Mouse (Mus musculus) left cerebral cortex, postnatal 10 days (tissue): ENCODE measurements at regions not wholly inside any gene's neighbourhood (a gene's known extent, or its start where the extent isn't known, plus 50 kb on each side); places are given as distances from the start of the nearest gene placed in this dataset.

Experiments used
- DNase-seq, 2 experiments: peaks; one replicate each; pipeline ENCODE4 v3.0.0; 2021 to 2022; ENCODE audit warnings: low spot score in 2 of 2, mixed read lengths in 1 of 2; ENCODE audit errors: extremely low spot score in 1 of 2
- intact Hi-C: fragments of 180-260 bp; cut with DNase I; formaldehyde crosslinking; loops from one replicate; pipeline ENCODE4 v1.15.1; 2025

DNA sequence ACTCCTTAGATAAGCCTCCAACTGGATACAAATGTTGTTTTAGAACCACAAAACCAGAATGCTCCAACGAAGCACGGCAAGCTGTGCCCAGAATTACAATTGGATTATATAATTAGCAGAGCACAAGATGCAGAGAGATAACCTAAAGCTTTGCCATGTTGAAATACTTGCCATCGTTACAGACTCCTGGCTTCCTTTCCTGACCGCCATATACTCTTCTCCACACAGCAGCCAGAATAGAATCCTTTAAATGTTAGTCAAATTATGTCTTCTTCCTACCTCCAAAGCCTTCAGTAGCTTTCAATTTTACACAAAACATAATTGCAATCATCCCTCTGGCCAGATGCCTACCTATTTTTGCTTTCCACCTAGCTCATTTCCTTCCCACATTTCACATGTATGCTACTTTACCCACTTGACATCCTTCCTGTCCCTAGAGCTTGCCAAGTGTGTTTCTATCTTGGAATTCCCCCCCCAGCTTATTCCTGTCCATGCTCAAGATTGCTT is 52.8 kb upstream of the G2e3 start:
- intact Hi-C loops, result no loop called here
- DNase-seq, result peak in 1 of 2 experiments; percentile 27

- no peak for DNase-seq
- intact Hi-C loops, result loop anchor here (10.0 kb wide), 1 partner anchor 84 kb away; no protein-coding TSS in a partner anchor
Observed at GRCm38 (mm10) chr12:51278358-51278757, 69.5 kb upstream of the G2e3 start.

GRCm38 (mm10) chr12:51275818-51276538 is 71.9 kb upstream of the G2e3 start:
- peak in 1 of 2 experiments; percentile 66 for DNase-seq

GRCm38 (mm10) chr12:51273486-51273885 is 74.4 kb upstream of the G2e3 start:
- DNase-seq, result no peak
- intact Hi-C loops, result loop anchor here (10.0 kb wide), 1 partner anchor 79 kb away; no protein-coding TSS in a partner anchor

More at GRCm38 (mm10) chr12:51275818-51276538, 71.9 kb upstream of the G2e3 start:
- intact Hi-C loops, result loop anchor here (10.0 kb wide), 1 partner anchor 81 kb away; no protein-coding TSS in a partner anchor

GRCm38 (mm10) chr12:51242839-51243238 is 105.0 kb upstream of the G2e3 start:
- no peak for DNase-seq
- intact Hi-C loops, result no loop called here

GRCm38 (mm10) chr12:51241131-51241781 is 106.6 kb upstream of the G2e3 start:
- intact Hi-C loops, result no loop called here
- DNase-seq, result peak in 1 of 2 experiments; percentile 51

- intact Hi-C loops, result no loop called here
- no peak for DNase-seq
Observed at GRCm38 (mm10) chr12:51211691-51212090, 136.2 kb upstream of the G2e3 start.

- intact Hi-C loops, result loop anchor here (10.0 kb wide), 1 partner anchor 79 kb away; no protein-coding TSS in a partner anchor
- DNase-seq, result no peak
Observed at GRCm38 (mm10) chr12:51196289-51196688, 151.6 kb upstream of the G2e3 start.

GRCm38 (mm10) chr12:51195136-51195535 is 152.7 kb upstream of the G2e3 start:
- intact Hi-C loops, result loop anchor here (10.0 kb wide), 1 partner anchor 80 kb away; no protein-coding TSS in a partner anchor
- DNase-seq, result no peak

DNA sequence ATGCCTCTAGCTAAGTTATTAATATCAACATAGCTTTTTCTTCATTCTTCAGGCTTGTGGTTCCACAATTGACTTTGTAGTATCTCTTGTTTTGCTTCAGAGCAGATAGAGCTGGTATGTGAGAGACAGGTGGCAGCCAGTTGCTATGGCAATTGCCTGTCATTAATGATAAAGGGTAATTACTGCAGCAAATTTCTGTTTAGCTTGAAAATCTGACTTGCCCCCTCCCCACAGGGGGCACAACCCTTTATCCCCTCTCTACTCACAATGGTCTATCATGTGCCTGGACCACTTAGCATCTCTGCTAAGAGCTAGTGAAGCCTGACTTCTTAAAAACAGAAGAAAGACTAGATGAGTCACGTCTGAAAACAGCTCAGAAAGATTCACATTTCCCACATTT is 157.1 kb upstream of the G2e3 start:
- intact Hi-C loops, result loop anchor here (10.0 kb wide), 1 partner anchor 84 kb away; no protein-coding TSS in a partner anchor
- no peak for DNase-seq

- intact Hi-C loops, result loop anchor here (10.0 kb wide), 1 partner anchor 85 kb away; no protein-coding TSS in a partner anchor
- DNase-seq, result no peak
Observed at GRCm38 (mm10) chr12:51190186-51190585, 157.7 kb upstream of the G2e3 start.

GRCm38 (mm10) chr12:51188229-51188628 is 159.6 kb upstream of the G2e3 start:
- peak in 1 of 2 experiments; percentile 83 for DNase-seq
- intact Hi-C loops, result loop anchor here (5.0 to 10.0 kb wide), 6 partner anchors 126 to 1816 kb away; no protein-coding TSS in a partner anchor

- intact Hi-C loops, result loop anchor here (5.0 to 10.0 kb wide), 6 partner anchors 125 to 1815 kb away; no protein-coding TSS in a partner anchor
- DNase-seq, result no peak
Observed at GRCm38 (mm10) chr12:51187726-51188125, 160.1 kb upstream of the G2e3 start.

DNA sequence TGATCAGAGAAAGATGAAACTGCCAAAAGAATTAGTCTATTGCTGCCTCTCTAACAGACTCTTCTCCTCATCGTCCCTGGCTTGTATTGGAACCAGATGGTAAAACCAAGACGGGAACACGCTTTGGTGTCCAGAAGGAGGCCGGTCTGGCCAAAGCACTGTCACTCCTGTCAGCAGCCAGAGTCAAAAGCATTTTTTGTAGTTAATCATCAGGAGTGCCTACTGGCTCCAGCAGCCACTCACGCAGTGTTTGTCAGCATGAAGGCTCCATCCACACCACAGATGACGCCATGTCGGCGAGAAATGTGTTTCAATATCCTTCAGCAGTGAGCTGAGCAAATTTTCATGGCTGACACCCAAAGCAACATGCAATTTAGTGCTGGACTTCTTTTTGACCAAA is 162.1 kb upstream of the G2e3 start:
- intact Hi-C loops, result loop anchor here (5.0 to 10.0 kb wide), 6 partner anchors 123 to 1813 kb away; no protein-coding TSS in a partner anchor
- no peak for DNase-seq

DNA sequence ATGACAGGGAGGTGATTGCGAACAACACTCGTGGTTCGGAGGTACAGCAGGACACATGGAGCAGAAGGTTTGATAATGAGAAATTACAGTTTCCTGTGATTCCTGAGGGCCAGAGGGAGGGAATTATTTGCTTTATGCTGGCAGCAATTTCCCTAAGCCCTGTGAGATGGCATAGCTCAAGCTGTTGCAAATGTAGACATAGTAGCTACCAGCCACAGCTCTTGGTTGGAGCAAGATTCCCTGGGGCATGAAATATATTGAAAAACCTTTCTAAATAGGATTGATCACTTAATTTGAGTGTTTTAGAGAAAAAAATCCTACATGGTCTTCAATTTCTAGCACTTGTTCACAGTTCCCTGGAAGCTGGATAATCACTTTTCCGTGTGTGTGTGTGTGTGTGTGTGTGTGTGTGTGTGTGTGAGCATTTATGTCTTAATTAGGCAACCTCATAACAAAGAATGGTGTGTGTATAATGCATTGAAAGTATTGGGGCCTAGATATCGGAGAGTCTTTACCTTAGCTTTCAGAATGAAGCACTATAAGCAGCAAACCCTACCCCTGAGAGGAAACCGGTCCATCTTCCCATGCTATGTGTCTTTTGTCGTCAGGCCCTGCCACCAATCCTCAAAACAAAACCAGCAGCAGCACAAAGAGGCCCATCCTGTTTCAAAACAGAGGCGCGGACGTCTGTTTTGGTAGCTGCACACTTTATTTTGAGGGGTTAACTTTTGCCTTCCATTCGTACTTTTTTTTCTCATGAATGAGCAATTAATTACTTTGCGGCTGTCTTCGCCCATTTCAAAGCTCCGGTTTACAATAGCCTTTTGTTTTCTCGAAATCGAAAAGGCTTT is 172.7 kb upstream of the G2e3 start:
- DNase-seq, result no peak

GRCm38 (mm10) chr12:51165186-51165585 is 182.7 kb upstream of the G2e3 start:
- DNase-seq, result no peak

More for the DNA sequence above, 172.7 kb upstream of the G2e3 start:
- intact Hi-C loops, result no loop called here

DNA sequence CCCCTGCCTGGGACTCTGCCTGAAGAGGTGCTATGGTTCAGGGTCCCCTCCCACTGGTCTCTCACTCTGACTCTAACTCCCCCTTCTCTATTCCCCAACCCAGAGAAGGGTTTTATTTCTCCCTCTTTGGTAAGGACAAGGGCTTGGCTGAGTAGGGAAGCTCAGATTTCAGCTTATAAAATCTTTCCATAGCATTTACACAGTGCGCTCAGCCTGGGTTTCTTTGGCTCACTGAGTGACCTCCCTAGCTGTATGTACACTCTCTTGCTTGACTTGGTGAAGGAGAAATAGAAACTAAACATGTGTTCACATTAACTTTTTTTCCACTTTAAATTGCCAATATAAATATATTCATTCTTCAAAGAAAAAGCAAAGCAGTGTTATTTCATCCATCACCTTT is 186.9 kb upstream of the G2e3 start:
- intact Hi-C loops, result no loop called here
- no peak for DNase-seq

More at GRCm38 (mm10) chr12:51165186-51165585, 182.7 kb upstream of the G2e3 start:
- intact Hi-C loops, result no loop called here

DNA sequence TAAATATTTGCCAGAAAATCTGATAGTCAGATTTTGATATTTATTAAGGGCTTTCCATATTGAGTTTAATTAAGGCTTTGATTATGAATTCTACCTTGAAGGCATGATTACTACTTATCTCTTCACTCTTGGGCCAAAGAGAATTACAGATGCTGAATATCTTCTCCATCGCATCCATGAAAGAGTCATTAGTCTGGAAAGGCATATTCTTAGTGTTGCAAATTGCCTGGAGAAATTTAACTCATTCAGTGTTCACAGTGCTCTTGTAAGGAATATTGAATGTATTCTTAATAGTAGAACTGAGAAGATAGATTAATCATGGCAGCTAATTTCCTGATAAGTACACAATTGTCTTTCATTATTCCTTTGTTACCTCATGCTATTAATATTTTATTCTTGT is 187.7 kb upstream of the G2e3 start:
- intact Hi-C loops, result no loop called here
- no peak for DNase-seq
